Mouse (Mus musculus) E14TG2a.4 (cell line): ENCODE data around the gene Col1a2.

Experiments used
- H3K27me3 ChIP-seq: 2 replicates; pipeline ENCODE4 v1.6.1; 2014; ENCODE audit warnings: low read length, control low read depth; ENCODE audit not compliant: insufficient read depth
- H3K36me3 ChIP-seq: 2 replicates; pipeline ENCODE4 v1.6.1; 2014; ENCODE audit warnings: low read length, control low read depth; ENCODE audit not compliant: insufficient read depth
- H3K4me1 ChIP-seq: replicated peaks from 2 replicates; pipeline ENCODE4 v1.6.1; 2014; ENCODE audit warnings: low read depth, low read length, control low read depth
- H3K4me3 ChIP-seq: replicated peaks from 2 replicates; pipeline ENCODE4 v1.5.1; 2014; ENCODE audit warnings: mild to moderate bottlenecking, low read length
- H3K9me3 ChIP-seq: 2 replicates; pipeline ENCODE4 v1.6.1; 2014; ENCODE audit warnings: low read length, control low read depth
- CTCF ChIP-seq: conservative IDR thresholded peaks from 2 replicates; pipeline ENCODE4 v1.5.1; 2014; ENCODE audit warnings: low read length
- NANOG ChIP-seq: IDR thresholded peaks from 2 replicates; pipeline ENCODE4 v1.6.1; 2014; ENCODE audit warnings: borderline replicate concordance, low read length, mixed read lengths
- POU5F1 ChIP-seq: IDR thresholded peaks from 2 replicates; pipeline ENCODE4 v1.6.1; 2014; ENCODE audit warnings: low read length, borderline replicate concordance

The Col1a2 gene

GRCm38 (mm10) chr6:4557086-4557485 is 52.5 kb downstream of the Col1a2 start:
- H3K9me3 ChIP-seq: no peaks in the 10 kb centered on the region
- H3K4me1 ChIP-seq: peaks cover 10% of the 10 kb centered on the region; the same call in 1 of the 2 replicates
- peaks cover 17% of the 10 kb centered on the region for H3K27me3 ChIP-seq
- no peak overlapping the region for H3K4me3 ChIP-seq
- no peaks in the 10 kb centered on the region for H3K36me3 ChIP-seq
- no peak for TF ChIP-seq NANOG

- Histone ChIP-seq H3K4me3 (peak overlapping the region; percentile 43; the same call in 1 of the 2 replicates), H3K9me3 (no peaks in the 10 kb centered on the region), H3K36me3 (no peaks in the 10 kb centered on the region), H3K27me3 (peaks cover 22% of the 10 kb centered on the region), H3K4me1 (peaks cover 10% of the 10 kb centered on the region; the same call in 1 of the 2 replicates)
- TF ChIP-seq POU5F1: no peak
- TF ChIP-seq CTCF: no peak
- TF ChIP-seq NANOG: no peak
Measured at GRCm38 (mm10) chr6:4557678-4558077, 53.1 kb downstream of the Col1a2 start.

GRCm38 (mm10) chr6:4561156-4561555 is 56.5 kb downstream of the Col1a2 start:
- Histone ChIP-seq H3K4me3 (no peak overlapping the region), H3K27me3 (peaks cover 25% of the 10 kb centered on the region), H3K36me3 (no peaks in the 10 kb centered on the region), H3K9me3 (no peaks in the 10 kb centered on the region), H3K4me1 (peaks cover 10% of the 10 kb centered on the region; the same call in 1 of the 2 replicates)
- TF ChIP-seq NANOG (no peak), CTCF (no peak), POU5F1 (no peak)

GRCm38 (mm10) chr6:4561621-4562020 is 57.0 kb downstream of the Col1a2 start:
- no peak for TF ChIP-seq CTCF
- no peak for TF ChIP-seq NANOG
- TF ChIP-seq POU5F1: no peak
- H3K4me1 ChIP-seq: peaks cover 10% of the 10 kb centered on the region; the same call in 1 of the 2 replicates
- no peak overlapping the region for H3K4me3 ChIP-seq
- no peaks in the 10 kb centered on the region for H3K9me3 ChIP-seq
- no peaks in the 10 kb centered on the region for H3K36me3 ChIP-seq
- H3K27me3 ChIP-seq: peaks cover 25% of the 10 kb centered on the region

GRCm38 (mm10) chr6:4562401-4562800 is 57.8 kb downstream of the Col1a2 start:
- Histone ChIP-seq H3K4me1 (peaks cover 8% of the 10 kb centered on the region; the same call in 1 of the 2 replicates), H3K9me3 (no peaks in the 10 kb centered on the region), H3K27me3 (peaks cover 25% of the 10 kb centered on the region), H3K36me3 (no peaks in the 10 kb centered on the region), H3K4me3 (no peak overlapping the region)
- no peak for TF ChIP-seq CTCF
- TF ChIP-seq NANOG: no peak
- TF ChIP-seq POU5F1: no peak

GRCm38 (mm10) chr6:4563477-4563876 is 58.9 kb downstream of the Col1a2 start:
- Histone ChIP-seq H3K36me3 (no peaks in the 10 kb centered on the region), H3K27me3 (peaks cover 30% of the 10 kb centered on the region), H3K4me3 (no peak overlapping the region), H3K9me3 (no peaks in the 10 kb centered on the region), H3K4me1 (no peaks in the 10 kb centered on the region; the same call in 1 of the 2 replicates)
- TF ChIP-seq POU5F1: no peak
- no peak for TF ChIP-seq NANOG
- no peak for TF ChIP-seq CTCF

- Histone ChIP-seq H3K4me3 (no peak overlapping the region), H3K9me3 (no peaks in the 10 kb centered on the region), H3K36me3 (no peaks in the 10 kb centered on the region), H3K4me1 (no peaks in the 10 kb centered on the region), H3K27me3 (peaks cover 14% of the 10 kb centered on the region)
- TF ChIP-seq POU5F1: no peak
- TF ChIP-seq CTCF: no peak
- TF ChIP-seq NANOG: no peak
Measured at GRCm38 (mm10) chr6:4570412-4570811, 65.8 kb downstream of the Col1a2 start.

- Histone ChIP-seq H3K4me1 (no peaks in the 10 kb centered on the region), H3K36me3 (no peaks in the 10 kb centered on the region), H3K27me3 (peaks cover 26% of the 10 kb centered on the region), H3K9me3 (peaks cover 9% of the 10 kb centered on the region), H3K4me3 (no peak overlapping the region)
- no peak for TF ChIP-seq CTCF
- no peak for TF ChIP-seq POU5F1
- TF ChIP-seq NANOG: no peak
Measured at GRCm38 (mm10) chr6:4577756-4578155, 73.1 kb downstream of the Col1a2 start.

GRCm38 (mm10) chr6:4578343-4578742 is 73.7 kb downstream of the Col1a2 start:
- no peak overlapping the region for H3K4me3 ChIP-seq
- no peaks in the 10 kb centered on the region for H3K36me3 ChIP-seq
- no peaks in the 10 kb centered on the region for H3K4me1 ChIP-seq
- TF ChIP-seq POU5F1 (no peak), CTCF (no peak), NANOG (no peak)
- peaks cover 29% of the 10 kb centered on the region for H3K27me3 ChIP-seq
- peaks cover 9% of the 10 kb centered on the region for H3K9me3 ChIP-seq
